ENCODE assay signal across 9 mouse cellular contexts in the genomic region with DNA sequence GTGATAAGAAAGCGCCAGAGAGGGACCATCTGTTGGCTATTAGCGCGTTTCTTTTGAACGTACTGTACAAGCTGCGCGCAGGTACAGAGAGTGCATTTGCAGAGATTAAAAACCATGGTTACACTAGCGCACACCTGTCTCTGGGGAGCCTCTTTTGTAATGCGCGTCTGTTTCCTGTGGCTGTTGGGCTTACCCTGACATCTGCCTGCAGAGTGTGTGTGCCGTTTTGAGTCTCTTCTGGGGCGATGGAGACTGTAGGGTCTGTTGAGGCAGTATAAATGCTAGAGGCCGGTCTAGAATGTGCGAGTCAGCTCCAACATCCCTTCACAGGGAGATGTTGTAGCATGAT. TPM values are rescaled to one million over a fixed set of nuclear protein-coding genes. Genes with fewer than 3 reads are reported as not detected.
DNase-seq lines count a peak whose midpoint lies in the region; ATAC-seq lines count a peak whose summit lies in the region.
"Had no signal": no experiment of that assay in that cellular context is flagged by ENCODE, and none has a peak within 500 bp of the region (broad histone marks: within the 10 kb centered on the region; RNA-seq: fewer than 3 reads in every experiment).

No protein-coding gene starts in this region.

- 0 out of 2 replicates have a peak, but pooled peaks have one; percentile 36 for ATAC-seq in intestine, embryonic 14.5 days (replicated peaks; ENCODE audit: low FRiP score, low TSS enrichment, low read depth)
- ATAC-seq in intestine, embryonic 16.5 days: no peak
- peak; percentile 48; the same call in 1 of the 2 replicates for ATAC-seq in limb, embryonic 15.5 days (ENCODE audit: insufficient number of reproducible peaks, low FRiP score, low TSS enrichment, low read depth)

- no peak overlapping the region for H3K4me3 ChIP-seq in intestine, embryonic 14.5 days (ENCODE audit: low read depth, low read length)
- H3K4me3 ChIP-seq in intestine, embryonic 16.5 days (ENCODE audit: low read length): no peak overlapping the region
- H3K4me3 ChIP-seq in limb, embryonic 15.5 days: no peak overlapping the region

- WGBS in intestine, embryonic 14.5 days: 39% methylated on average over 13 of the region's 13 CpGs
- WGBS in intestine, embryonic 16.5 days: 47% methylated on average over 13 of the region's 13 CpGs
- 28% methylated on average over 13 of the region's 13 CpGs for WGBS in limb, embryonic 15.5 days

- H3K4me2 ChIP-seq in intestine, embryonic 14.5 days (ENCODE audit: low read length): peak overlapping the region; percentile 5; the same call in 1 of the 2 replicates
- H3K4me2 ChIP-seq in intestine, embryonic 16.5 days (ENCODE audit: low read depth, low read length): no peak overlapping the region
- H3K4me2 ChIP-seq in limb, embryonic 15.5 days: 0 out of 2 replicates have a peak overlapping the region, but pooled peaks have one; percentile 22

- H3K9me3 ChIP-seq in intestine, embryonic 14.5 days (ENCODE audit: control insufficient read depth, low read length): no peaks in the 10 kb centered on the region
- H3K9me3 ChIP-seq in intestine, embryonic 16.5 days (ENCODE audit: control insufficient read depth, low read length): no peaks in the 10 kb centered on the region
- H3K9me3 ChIP-seq in limb, embryonic 15.5 days: no peaks in the 10 kb centered on the region

- DNase-seq in intestine, embryonic 14.5 days (ENCODE audit: low spot score): peak; percentile 55
- DNase-seq in NIH3T3 (ENCODE audit: low read depth): peak; percentile 53
- DNase-seq in forelimb bud, embryonic 11.5 days (ENCODE audit: low read depth, low spot score): peak; percentile 51
- DNase-seq in thymus, adult 18-20 months: peak; percentile 55 to 71
- DNase-seq in testis, postnatal 10 days (ENCODE audit: low spot score): no peak
- DNase-seq in urinary bladder, postnatal 36 days (ENCODE audit: low spot score in 2 of 2): no peak

- no peak overlapping the region for H3K27ac ChIP-seq in intestine, embryonic 14.5 days (ENCODE audit: low read depth)
- no peak overlapping the region for H3K27ac ChIP-seq in intestine, embryonic 16.5 days (ENCODE audit: low read length)
- no peak overlapping the region for H3K27ac ChIP-seq in limb, embryonic 15.5 days
- H3K27ac ChIP-seq: liver, embryonic 14.5 days had no signal

- no peak overlapping the region for H3K9ac ChIP-seq in intestine, embryonic 14.5 days (ENCODE audit: low read length)
- H3K9ac ChIP-seq in intestine, embryonic 16.5 days (ENCODE audit: low read depth, low read length): no peak overlapping the region
- H3K9ac ChIP-seq in limb, embryonic 15.5 days: no peak overlapping the region
- H3K9ac ChIP-seq: liver, embryonic 14.5 days had no signal

- no peaks in the 10 kb centered on the region for H3K36me3 ChIP-seq in intestine, embryonic 14.5 days (ENCODE audit: control insufficient read depth, insufficient read depth, low read length)
- no peaks in the 10 kb centered on the region for H3K36me3 ChIP-seq in intestine, embryonic 16.5 days (ENCODE audit: control insufficient read depth, insufficient read depth, low read length)
- H3K36me3 ChIP-seq in limb, embryonic 15.5 days: no peaks in the 10 kb centered on the region

- H3K4me1 ChIP-seq in intestine, embryonic 14.5 days (replicated peaks; ENCODE audit: control insufficient read depth, insufficient read depth, low read length): no peaks in the 10 kb centered on the region
- no peaks in the 10 kb centered on the region for H3K4me1 ChIP-seq in intestine, embryonic 16.5 days (ENCODE audit: control insufficient read depth, insufficient read depth, low read length)
- peaks cover 6% of the 10 kb centered on the region for H3K4me1 ChIP-seq in limb, embryonic 15.5 days

- H3K27me3 ChIP-seq in intestine, embryonic 14.5 days (replicated peaks; ENCODE audit: control insufficient read depth, insufficient read depth, low read length): no peaks in the 10 kb centered on the region
- H3K27me3 ChIP-seq in intestine, embryonic 16.5 days (replicated peaks; ENCODE audit: control insufficient read depth, insufficient read depth, low read length): no peaks in the 10 kb centered on the region
- no peaks in the 10 kb centered on the region for H3K27me3 ChIP-seq in limb, embryonic 15.5 days

RNA-seq across cellular contexts. Expression of gene Mdm1, which starts 19.7 kb away (rescaled TPM):
- 20.4 and 22.3 TPM in 2 replicates for polyA plus RNA-seq in intestine, embryonic 14.5 days (2014; fragmentation: Nextera tagmentation; extraction: Ambion mirVana)
- polyA plus RNA-seq in intestine, embryonic 16.5 days (2015; fragmentation: Nextera tagmentation; extraction: Ambion mirVana): 13.0 and 13.9 TPM in 2 replicates
- polyA plus RNA-seq in limb, embryonic 15.5 days (2015; fragmentation: Nextera tagmentation; extraction: Ambion mirVana): 20.7 and 21.3 TPM in 2 replicates

Comparison
In these comparisons a context has a peak if more than half of its experiments do, and no peak if none do; other contexts are left out.
1. DNase-seq: peak in intestine, embryonic 14.5 days (single experiment), NIH3T3 (single experiment), forelimb bud, embryonic 11.5 days (single experiment) and thymus, adult 18-20 months (2 of 2); none in testis, postnatal 10 days (single experiment) and urinary bladder, postnatal 36 days (0 of 2).